Mouse (Mus musculus): ENCODE data around the gene Tmem94. TPM values are rescaled to one million over a fixed set of nuclear protein-coding genes. Genes with fewer than 3 reads are reported as not detected.

Gene Tmem94
- polyA plus RNA-seq, 1 experiment, result 132 TPM

GRCm38 (mm10) chr11:115823774-115824740, 58.8 kb downstream of the Tmem94 start, which contains the start of gene Llgl2:
Gene Llgl2, plus strand, starts transcription at chr11:115824049.
- peaks cover 11% of the 10 kb centered on the region for H3K4me1 ChIP-seq (ENCODE audit: control insufficient read depth, insufficient read depth, insufficient read length, low read length)
- H3K27me3 ChIP-seq (ENCODE audit: control insufficient read depth, insufficient read depth, low read length), result no peaks in the 10 kb centered on the region
- TF ChIP-seq CTCF (IDR thresholded peaks at IDR 0.05; ENCODE audit: extremely low read depth, insufficient read length, insufficient replicate concordance, low read depth, low read length) (no peak), POLR2A (IDR thresholded peaks at IDR 0.05; ENCODE audit: low read depth, low read length) (peak; percentile 83)
- peak within 1 kb of the TSS; percentile 80 for H3K4me3 ChIP-seq (ENCODE audit: low read depth, low read length)
- peak within 1 kb of the TSS; percentile 91 for H3K27ac ChIP-seq (ENCODE audit: insufficient read depth, low read depth, low read length)
- WGBS, result under 1% methylated on average over 87 of the region's 87 CpGs
- H3K36me3 ChIP-seq (ENCODE audit: control insufficient read depth, insufficient read depth, low read length), result peaks cover 18% of the 10 kb centered on the region

- peaks cover 17% of the 10 kb centered on the region for H3K36me3 ChIP-seq (ENCODE audit: control insufficient read depth, insufficient read depth, low read length)
- peak overlapping the region; percentile 80 for H3K4me3 ChIP-seq (ENCODE audit: low read depth, low read length)
- TF ChIP-seq CTCF (IDR thresholded peaks at IDR 0.05; ENCODE audit: extremely low read depth, insufficient read length, insufficient replicate concordance, low read depth, low read length) (no peak), POLR2A (IDR thresholded peaks at IDR 0.05; ENCODE audit: low read depth, low read length) (no peak)
- peak overlapping the region; percentile 91 for H3K27ac ChIP-seq (ENCODE audit: insufficient read depth, low read depth, low read length)
- H3K27me3 ChIP-seq (ENCODE audit: control insufficient read depth, insufficient read depth, low read length), result no peaks in the 10 kb centered on the region
- 8% methylated on average over 11 of the region's 11 CpGs for WGBS
- H3K4me1 ChIP-seq (ENCODE audit: control insufficient read depth, insufficient read depth, insufficient read length, low read length), result peaks cover 13% of the 10 kb centered on the region
These were observed 59.6 kb downstream of the Tmem94 start for GRCm38 (mm10) chr11:115824813-115825212.

DNA sequence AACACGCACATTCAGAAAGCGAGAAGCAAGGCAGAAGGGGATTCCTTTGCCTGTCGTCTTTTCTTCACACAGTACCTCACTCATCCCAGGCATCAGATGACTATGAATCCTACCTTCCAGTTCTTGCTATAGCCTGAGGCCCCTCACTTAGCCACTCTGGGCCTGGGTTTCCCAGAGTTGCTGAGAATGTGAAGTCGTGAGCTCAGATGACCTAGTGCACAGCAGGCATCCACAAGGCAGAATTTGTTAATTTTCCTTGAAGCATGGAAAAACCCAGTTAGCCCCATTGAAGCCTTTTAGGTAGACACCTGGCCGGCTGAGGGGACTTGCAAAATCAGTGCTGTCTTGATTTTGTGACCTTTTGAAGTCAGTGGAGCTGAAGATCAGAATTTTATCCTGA, 61.3 kb downstream of the Tmem94 start:
- Histone ChIP-seq H3K4me1 (ENCODE audit: control insufficient read depth, insufficient read depth, insufficient read length, low read length) (peaks cover 19% of the 10 kb centered on the region), H3K27me3 (ENCODE audit: control insufficient read depth, insufficient read depth, low read length) (no peaks in the 10 kb centered on the region), H3K36me3 (ENCODE audit: control insufficient read depth, insufficient read depth, low read length) (peaks cover 6% of the 10 kb centered on the region; the same call in 1 of the 2 replicates), H3K27ac (ENCODE audit: insufficient read depth, low read depth, low read length) (no peak overlapping the region), H3K4me3 (ENCODE audit: low read depth, low read length) (no peak overlapping the region)
- WGBS, result 67% methylated on average over 5 of the region's 5 CpGs
- TF ChIP-seq CTCF (IDR thresholded peaks at IDR 0.05; ENCODE audit: extremely low read depth, insufficient read length, insufficient replicate concordance, low read depth, low read length) (no peak), POLR2A (IDR thresholded peaks at IDR 0.05; ENCODE audit: low read depth, low read length) (no peak)

- H3K4me1 ChIP-seq (ENCODE audit: control insufficient read depth, insufficient read depth, insufficient read length, low read length), result peaks cover 30% of the 10 kb centered on the region
- H3K27ac ChIP-seq (ENCODE audit: insufficient read depth, low read depth, low read length), result no peak overlapping the region
- H3K27me3 ChIP-seq (ENCODE audit: control insufficient read depth, insufficient read depth, low read length), result no peaks in the 10 kb centered on the region
- TF ChIP-seq CTCF (IDR thresholded peaks at IDR 0.05; ENCODE audit: extremely low read depth, insufficient read length, insufficient replicate concordance, low read depth, low read length), result no peak
- no peak for TF ChIP-seq POLR2A (IDR thresholded peaks at IDR 0.05; ENCODE audit: low read depth, low read length)
- WGBS, result 43% methylated on average over 6 of the region's 6 CpGs
- H3K36me3 ChIP-seq (ENCODE audit: control insufficient read depth, insufficient read depth, low read length), result peaks cover 6% of the 10 kb centered on the region; the same call in 1 of the 2 replicates
- no peak overlapping the region for H3K4me3 ChIP-seq (ENCODE audit: low read depth, low read length)
These were observed 62.4 kb downstream of the Tmem94 start for GRCm38 (mm10) chr11:115827624-115828023.

- Histone ChIP-seq H3K27ac (ENCODE audit: insufficient read depth, low read depth, low read length) (no peak overlapping the region), H3K4me3 (ENCODE audit: low read depth, low read length) (no peak overlapping the region), H3K4me1 (ENCODE audit: control insufficient read depth, insufficient read depth, insufficient read length, low read length) (peaks cover 36% of the 10 kb centered on the region), H3K36me3 (ENCODE audit: control insufficient read depth, insufficient read depth, low read length) (peaks cover 6% of the 10 kb centered on the region; the same call in 1 of the 2 replicates), H3K27me3 (ENCODE audit: control insufficient read depth, insufficient read depth, low read length) (no peaks in the 10 kb centered on the region)
- no peak for TF ChIP-seq POLR2A (IDR thresholded peaks at IDR 0.05; ENCODE audit: low read depth, low read length)
- no peak for TF ChIP-seq CTCF (IDR thresholded peaks at IDR 0.05; ENCODE audit: extremely low read depth, insufficient read length, insufficient replicate concordance, low read depth, low read length)
- WGBS, result 72% methylated on average over 4 of the region's 4 CpGs
These were observed 63.8 kb downstream of the Tmem94 start for GRCm38 (mm10) chr11:115829036-115829435.

- Histone ChIP-seq H3K36me3 (ENCODE audit: control insufficient read depth, insufficient read depth, low read length) (peaks cover 12% of the 10 kb centered on the region; the same call in 1 of the 2 replicates), H3K27ac (ENCODE audit: insufficient read depth, low read depth, low read length) (no peak overlapping the region), H3K27me3 (ENCODE audit: control insufficient read depth, insufficient read depth, low read length) (no peaks in the 10 kb centered on the region), H3K4me1 (ENCODE audit: control insufficient read depth, insufficient read depth, insufficient read length, low read length) (peaks cover 45% of the 10 kb centered on the region), H3K4me3 (ENCODE audit: low read depth, low read length) (no peak overlapping the region)
- TF ChIP-seq POLR2A (IDR thresholded peaks at IDR 0.05; ENCODE audit: low read depth, low read length) (no peak), CTCF (IDR thresholded peaks at IDR 0.05; ENCODE audit: extremely low read depth, insufficient read length, insufficient replicate concordance, low read depth, low read length) (no peak)
- WGBS, result 65% methylated on average over 25 of the region's 25 CpGs
These were observed 65.5 kb downstream of the Tmem94 start for GRCm38 (mm10) chr11:115830550-115831325.

Data from small intestine, adult 2 months (tissue).